Mouse (Mus musculus): ENCODE measurements around the gene Ptprd. TPM values are rescaled to one million over a fixed set of nuclear protein-coding genes. Genes with fewer than 3 reads are reported as not detected.
"Not testable (repeated sequence)": the region's sequence is repeated elsewhere in the genome, so short reads cannot be mapped to it uniquely, and the experiment has no call there.

The Ptprd gene
- polyA plus RNA-seq, 1 experiment from 2014 or later, result 10.9 TPM

DNA sequence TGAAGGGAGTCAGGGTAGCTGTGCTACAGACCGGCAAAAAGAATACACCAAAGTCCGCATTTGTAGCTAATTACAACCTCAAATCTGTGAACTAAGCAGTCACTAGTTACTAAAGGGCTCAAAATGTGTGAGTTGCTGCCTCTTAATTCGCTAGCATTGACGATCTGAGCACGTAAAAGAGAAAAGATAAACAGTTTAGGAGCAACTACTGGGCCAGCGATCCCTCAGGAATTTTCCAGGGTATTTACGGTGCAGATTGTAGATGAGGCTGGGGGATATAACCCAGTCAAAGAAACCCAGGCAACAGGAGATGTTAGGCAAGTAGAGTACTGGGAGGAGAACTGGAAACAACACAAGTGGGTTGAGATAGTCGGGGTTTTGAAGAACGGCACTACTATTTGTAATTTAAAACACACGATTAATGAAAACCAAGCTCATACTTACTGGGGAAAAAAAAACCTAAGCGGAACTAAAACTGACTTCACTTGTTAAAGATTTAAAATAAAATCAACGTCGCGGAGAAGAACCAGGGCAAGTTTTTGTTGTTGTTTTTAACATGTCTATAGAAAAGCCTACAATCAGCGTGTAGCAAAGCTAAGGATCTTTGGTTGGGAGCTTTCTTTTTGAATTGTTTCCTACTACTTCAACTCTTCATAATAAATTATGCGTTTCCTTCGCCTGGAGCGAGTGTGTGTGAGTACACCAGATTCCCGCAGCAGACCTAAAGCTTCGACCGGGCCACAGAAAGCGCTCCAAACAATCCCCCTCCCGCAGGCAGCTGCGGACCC lies 1762.9 kb downstream of the Ptprd start:
- WGBS, result under 1% methylated on average over 24 of the region's 24 CpGs
- Histone ChIP-seq H3K27ac (peak overlapping the region; percentile 96), H3K36me3 (no peaks in the 10 kb centered on the region), H3K27me3 (ENCODE audit: insufficient read depth, poor library complexity, severe bottlenecking) (no peaks in the 10 kb centered on the region), H3K4me3 (peak overlapping the region; percentile 81), H3K9me3 (no peaks in the 10 kb centered on the region), H3K4me1 (peaks cover 9% of the 10 kb centered on the region)
- no peak for DNase-seq (ENCODE audit: low spot score)

DNA sequence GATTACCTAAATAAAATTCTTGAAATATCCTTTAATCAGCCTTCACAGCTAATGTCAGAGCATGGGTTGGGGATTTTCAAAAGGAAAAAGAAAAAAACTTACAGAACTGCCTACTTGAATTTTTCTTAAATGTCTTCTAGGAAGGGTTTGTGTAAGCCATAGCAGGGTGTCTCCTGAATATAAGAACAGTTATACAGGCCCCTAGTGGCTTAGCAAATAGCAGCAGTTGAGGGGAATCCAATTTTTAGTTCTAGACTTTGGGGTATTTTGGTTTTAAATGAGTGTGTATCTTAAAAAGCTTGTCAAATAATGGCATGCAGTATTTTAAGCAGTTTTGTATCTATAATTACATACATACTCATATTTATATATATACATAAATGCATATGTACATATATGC lies 1764.4 kb downstream of the Ptprd start:
- no peak for DNase-seq (ENCODE audit: low spot score)
- Histone ChIP-seq H3K36me3 (no peaks in the 10 kb centered on the region), H3K27me3 (ENCODE audit: insufficient read depth, poor library complexity, severe bottlenecking) (no peaks in the 10 kb centered on the region), H3K4me3 (no peak overlapping the region), H3K27ac (no peak overlapping the region), H3K9me3 (no peaks in the 10 kb centered on the region), H3K4me1 (peaks cover 9% of the 10 kb centered on the region)

DNA sequence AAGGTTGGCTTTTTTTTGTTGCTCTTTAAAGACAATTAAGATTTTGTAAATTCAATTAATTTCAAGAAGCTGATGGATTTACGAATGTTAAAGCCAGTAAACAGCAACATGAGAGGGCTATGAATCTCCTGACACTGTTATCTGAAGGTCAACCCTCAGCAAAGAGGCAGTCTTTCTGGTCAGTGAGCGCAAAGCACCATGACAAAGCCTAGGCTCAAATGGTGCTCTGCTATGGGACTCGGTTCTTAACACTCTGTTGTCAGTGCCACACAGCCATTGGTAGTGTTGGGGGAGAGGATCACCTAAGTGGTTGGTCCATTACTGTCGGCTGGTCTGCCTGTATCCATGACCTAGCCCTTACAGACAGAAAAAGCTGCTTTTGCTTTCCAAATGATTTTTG lies 1767.0 kb downstream of the Ptprd start:
- H3K4me1 ChIP-seq, result peaks cover 4% of the 10 kb centered on the region
- no peaks in the 10 kb centered on the region for H3K9me3 ChIP-seq
- no peak for DNase-seq (ENCODE audit: low spot score)
- no peak overlapping the region for H3K27ac ChIP-seq
- H3K4me3 ChIP-seq, result no peak overlapping the region
- no peaks in the 10 kb centered on the region for H3K27me3 ChIP-seq (ENCODE audit: insufficient read depth, poor library complexity, severe bottlenecking)
- no peaks in the 10 kb centered on the region for H3K36me3 ChIP-seq
- 66% methylated on average over 4 of the region's 4 CpGs for WGBS

DNA sequence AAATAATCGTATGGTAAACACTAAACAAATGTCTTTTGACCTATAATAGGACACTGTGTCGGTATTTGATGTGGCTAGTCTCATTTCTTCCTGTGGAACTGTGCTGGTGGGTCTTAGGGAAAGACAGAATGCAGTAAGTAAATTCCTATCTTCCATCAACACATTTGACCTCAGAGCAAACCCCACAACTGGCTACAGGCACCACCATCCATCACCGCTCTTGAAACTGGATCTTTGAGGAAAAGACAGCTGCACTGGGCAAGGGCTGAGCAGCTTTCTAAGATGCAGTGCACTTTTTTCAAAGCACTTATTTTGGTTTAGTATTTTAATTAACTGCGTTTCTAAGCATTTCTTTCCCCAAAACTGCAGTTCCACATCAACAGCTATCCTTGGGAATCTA lies 1768.2 kb downstream of the Ptprd start:
- peaks cover 4% of the 10 kb centered on the region for H3K4me1 ChIP-seq
- no peak for DNase-seq (ENCODE audit: low spot score)
- H3K27ac ChIP-seq, result no peak overlapping the region
- no peaks in the 10 kb centered on the region for H3K36me3 ChIP-seq
- no peaks in the 10 kb centered on the region for H3K9me3 ChIP-seq
- no peaks in the 10 kb centered on the region for H3K27me3 ChIP-seq (ENCODE audit: insufficient read depth, poor library complexity, severe bottlenecking)
- H3K4me3 ChIP-seq, result no peak overlapping the region
- WGBS, result 63% methylated on average over 4 of the region's 4 CpGs

DNA sequence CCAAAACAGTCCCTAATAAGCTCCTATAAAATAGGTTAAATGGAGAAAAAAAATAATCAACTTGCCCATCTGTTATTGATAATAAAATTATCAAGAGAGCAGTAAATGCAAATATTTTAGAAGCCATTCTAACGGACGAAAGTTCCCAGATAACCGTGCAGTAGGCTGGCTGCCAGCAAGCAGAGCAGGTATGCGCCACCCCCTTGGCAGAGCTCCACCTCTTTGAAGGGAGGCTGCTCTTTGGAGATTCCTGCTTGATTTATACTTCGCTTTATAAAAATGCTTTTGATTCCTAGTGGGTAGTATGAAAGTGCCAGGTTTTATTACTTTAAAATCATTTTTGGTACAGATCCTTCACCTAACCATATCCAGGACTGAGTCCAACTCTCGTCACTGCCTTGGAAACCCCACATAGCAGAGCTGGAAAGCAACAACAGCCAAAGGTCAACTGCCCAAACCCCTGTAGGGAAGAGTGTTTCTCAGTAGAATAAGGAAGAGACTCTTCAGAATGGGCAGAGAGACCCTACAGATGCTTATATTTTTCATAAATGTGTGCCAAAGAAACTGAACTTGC lies 1770.9 kb downstream of the Ptprd start:
- Histone ChIP-seq H3K36me3 (no peaks in the 10 kb centered on the region), H3K9me3 (no peaks in the 10 kb centered on the region), H3K4me3 (no peak overlapping the region), H3K4me1 (peaks cover 7% of the 10 kb centered on the region), H3K27ac (no peak overlapping the region), H3K27me3 (ENCODE audit: insufficient read depth, poor library complexity, severe bottlenecking) (no peaks in the 10 kb centered on the region)
- WGBS, result 51% methylated on average over 6 of the region's 6 CpGs
- no peak for DNase-seq (ENCODE audit: low spot score)

DNA sequence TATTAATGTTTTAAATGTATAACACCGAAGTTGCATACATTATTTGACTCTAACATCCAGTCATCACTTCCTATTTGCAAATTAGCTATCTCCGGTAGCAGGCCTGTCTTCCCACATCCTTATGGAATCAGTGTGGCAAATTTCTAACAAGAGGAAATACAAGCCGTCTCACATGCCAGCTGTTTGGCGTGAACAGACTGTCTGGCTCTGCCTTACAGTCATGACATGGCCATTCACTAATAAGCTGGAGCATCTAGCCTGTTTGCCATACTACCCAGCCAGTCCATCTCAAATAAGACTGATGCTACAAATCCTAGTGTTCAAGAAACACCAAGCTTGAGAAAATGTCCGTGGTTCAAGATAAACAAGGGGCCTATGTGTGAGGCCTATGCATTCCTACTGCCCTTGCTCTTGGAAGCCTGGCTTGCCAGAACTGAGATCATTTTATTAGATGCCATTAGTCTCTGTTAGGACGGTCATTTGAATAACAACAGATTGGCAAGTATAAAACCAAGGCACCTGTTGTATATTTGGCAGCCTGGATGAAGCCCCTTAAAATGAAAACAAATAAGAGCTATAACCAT lies 1773.2 kb downstream of the Ptprd start:
- no peak for DNase-seq (ENCODE audit: low spot score)
- H3K27me3 ChIP-seq (ENCODE audit: insufficient read depth, poor library complexity, severe bottlenecking), result no peaks in the 10 kb centered on the region
- peaks cover 6% of the 10 kb centered on the region; the same call in 1 of the 2 replicates for H3K4me1 ChIP-seq
- H3K27ac ChIP-seq, result no peak overlapping the region
- no peaks in the 10 kb centered on the region for H3K9me3 ChIP-seq
- WGBS, result 83% methylated on average over 6 of the region's 6 CpGs
- H3K36me3 ChIP-seq, result no peaks in the 10 kb centered on the region
- H3K4me3 ChIP-seq, result no peak overlapping the region

DNA sequence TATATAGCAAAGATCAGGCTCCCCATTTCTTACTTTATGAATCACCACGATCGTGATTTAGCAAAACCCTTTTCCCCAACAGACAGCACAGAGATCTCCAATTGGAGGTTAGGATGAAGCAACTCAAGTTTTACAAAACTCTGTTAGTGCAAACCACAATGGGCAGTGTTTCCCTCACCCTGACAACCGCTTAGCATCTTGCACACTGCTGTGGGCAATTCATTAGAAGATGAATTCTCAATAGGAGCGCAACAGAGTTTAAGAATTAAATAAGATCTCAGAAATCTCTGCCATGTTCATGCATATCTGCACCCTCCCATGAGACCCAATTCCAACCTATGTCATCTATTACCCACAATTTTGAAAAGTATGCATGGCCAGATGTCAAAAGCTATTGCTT lies 1773.7 kb downstream of the Ptprd start:
- Histone ChIP-seq H3K27me3 (ENCODE audit: insufficient read depth, poor library complexity, severe bottlenecking) (no peaks in the 10 kb centered on the region), H3K36me3 (no peaks in the 10 kb centered on the region), H3K4me3 (no peak overlapping the region), H3K27ac (no peak overlapping the region), H3K9me3 (no peaks in the 10 kb centered on the region), H3K4me1 (peaks cover 6% of the 10 kb centered on the region; the same call in 1 of the 2 replicates)
- WGBS, result 90% methylated on average over 4 of the region's 4 CpGs
- DNase-seq (ENCODE audit: low spot score), result no peak

DNA sequence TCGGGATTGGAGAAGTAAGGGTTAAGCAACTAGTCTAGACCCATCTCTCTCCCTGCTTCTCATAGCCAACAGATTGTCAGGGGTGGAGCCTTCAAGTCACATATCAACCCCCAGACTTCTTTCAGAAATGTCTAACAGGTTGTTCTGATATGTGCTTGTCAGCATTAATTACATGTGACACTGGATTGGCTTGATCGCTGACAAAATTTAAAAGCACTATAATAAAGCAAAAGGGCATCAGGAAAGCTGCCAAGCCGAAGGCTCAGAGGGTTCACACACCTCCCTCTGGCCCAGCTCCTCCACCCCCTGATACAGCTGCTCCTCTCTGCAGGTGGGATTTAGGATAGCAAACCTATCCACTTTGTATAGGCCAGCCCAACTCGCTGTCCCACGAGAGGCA lies 1775.8 kb downstream of the Ptprd start:
- Histone ChIP-seq H3K27me3 (ENCODE audit: insufficient read depth, poor library complexity, severe bottlenecking) (no peaks in the 10 kb centered on the region), H3K9me3 (no peaks in the 10 kb centered on the region), H3K4me3 (no peak overlapping the region), H3K4me1 (peaks cover 6% of the 10 kb centered on the region; the same call in 1 of the 2 replicates), H3K36me3 (no peaks in the 10 kb centered on the region), H3K27ac (no peak overlapping the region)
- DNase-seq (ENCODE audit: low spot score), result no peak
- 52% methylated on average over 5 of the region's 5 CpGs for whole genome bisulfite sequencing

DNA sequence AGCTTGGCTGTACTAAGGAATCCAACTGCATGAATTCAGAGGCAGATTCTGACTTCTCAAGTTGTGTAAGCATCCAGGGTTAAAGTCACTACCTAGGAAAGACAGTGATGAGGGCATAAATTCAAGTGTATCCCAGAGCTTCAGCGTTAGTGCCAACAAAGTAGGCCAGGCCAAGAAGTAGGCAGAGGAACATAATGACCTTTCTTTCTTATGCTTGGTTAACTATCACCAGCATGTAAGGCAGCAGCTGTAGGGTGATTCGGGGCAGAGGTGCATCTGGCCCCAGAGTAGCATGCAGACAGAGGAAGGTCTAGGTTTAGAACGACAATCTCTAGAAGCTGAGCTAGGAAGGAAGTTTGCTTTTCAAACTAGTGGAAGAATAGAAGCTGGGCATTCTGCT lies 1782.0 kb downstream of the Ptprd start:
- WGBS, result 77% methylated on average over 3 of the region's 3 CpGs
- no peak overlapping the region for H3K4me3 ChIP-seq
- H3K27me3 ChIP-seq (ENCODE audit: insufficient read depth, poor library complexity, severe bottlenecking), result no peaks in the 10 kb centered on the region
- no peak for DNase-seq (ENCODE audit: low spot score)
- H3K36me3 ChIP-seq, result no peaks in the 10 kb centered on the region
- H3K4me1 ChIP-seq, result no peaks in the 10 kb centered on the region
- H3K9me3 ChIP-seq, result no peaks in the 10 kb centered on the region
- no peak overlapping the region for H3K27ac ChIP-seq

DNA sequence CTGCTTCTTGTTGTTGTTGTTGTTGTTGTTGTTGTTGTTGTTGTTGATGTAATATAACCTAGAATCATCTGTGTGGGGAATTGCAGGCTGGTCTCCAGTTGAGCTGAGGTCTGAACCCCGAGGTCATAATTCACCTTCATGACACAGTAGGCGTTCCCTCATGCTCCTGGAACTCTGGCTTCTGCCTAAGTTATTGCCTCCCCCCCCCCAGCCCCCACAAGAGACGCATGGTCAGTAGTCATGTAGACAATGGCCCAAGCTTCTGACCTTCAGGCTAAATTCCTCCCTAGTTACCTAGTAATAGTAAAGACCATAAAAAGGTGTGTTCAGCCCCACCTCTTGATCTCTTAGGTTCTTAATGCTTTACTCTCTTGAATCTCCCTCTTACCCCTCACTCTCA lies 1784.7 kb downstream of the Ptprd start:
- H3K4me3 ChIP-seq; H3K27me3 ChIP-seq (ENCODE audit: insufficient read depth, poor library complexity, severe bottlenecking); H3K4me1 ChIP-seq; H3K27ac ChIP-seq; H3K36me3 ChIP-seq; DNase-seq (ENCODE audit: low spot score); H3K9me3 ChIP-seq: not testable (repeated sequence)
- WGBS, result 90% methylated on average over 3 of the region's 3 CpGs

DNA sequence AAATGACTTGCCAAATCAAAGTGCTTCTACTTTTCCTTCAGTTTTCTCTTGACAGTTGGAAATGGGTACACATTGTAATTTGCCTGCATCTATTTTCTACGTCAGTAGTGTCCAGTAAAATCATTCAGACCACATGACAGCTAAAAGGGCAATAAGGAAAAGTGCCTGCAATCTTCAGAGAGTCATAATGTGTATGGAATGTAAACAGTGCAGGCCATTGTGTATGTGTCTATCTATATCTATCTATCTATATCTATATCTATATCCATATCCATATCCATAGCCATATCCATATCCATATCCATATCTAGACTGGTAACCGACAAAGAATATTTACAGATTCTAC lies 1786.6 kb downstream of the Ptprd start:
- H3K9me3 ChIP-seq, result no peaks in the 10 kb centered on the region
- WGBS, result 85% methylated on average over 2 of the region's 2 CpGs
- no peaks in the 10 kb centered on the region for H3K4me1 ChIP-seq
- H3K4me3 ChIP-seq, result no peak overlapping the region
- H3K27me3 ChIP-seq (ENCODE audit: insufficient read depth, poor library complexity, severe bottlenecking), result no peaks in the 10 kb centered on the region
- H3K27ac ChIP-seq, result no peak overlapping the region
- H3K36me3 ChIP-seq, result no peaks in the 10 kb centered on the region
- DNase-seq (ENCODE audit: low spot score), result no peak

DNA sequence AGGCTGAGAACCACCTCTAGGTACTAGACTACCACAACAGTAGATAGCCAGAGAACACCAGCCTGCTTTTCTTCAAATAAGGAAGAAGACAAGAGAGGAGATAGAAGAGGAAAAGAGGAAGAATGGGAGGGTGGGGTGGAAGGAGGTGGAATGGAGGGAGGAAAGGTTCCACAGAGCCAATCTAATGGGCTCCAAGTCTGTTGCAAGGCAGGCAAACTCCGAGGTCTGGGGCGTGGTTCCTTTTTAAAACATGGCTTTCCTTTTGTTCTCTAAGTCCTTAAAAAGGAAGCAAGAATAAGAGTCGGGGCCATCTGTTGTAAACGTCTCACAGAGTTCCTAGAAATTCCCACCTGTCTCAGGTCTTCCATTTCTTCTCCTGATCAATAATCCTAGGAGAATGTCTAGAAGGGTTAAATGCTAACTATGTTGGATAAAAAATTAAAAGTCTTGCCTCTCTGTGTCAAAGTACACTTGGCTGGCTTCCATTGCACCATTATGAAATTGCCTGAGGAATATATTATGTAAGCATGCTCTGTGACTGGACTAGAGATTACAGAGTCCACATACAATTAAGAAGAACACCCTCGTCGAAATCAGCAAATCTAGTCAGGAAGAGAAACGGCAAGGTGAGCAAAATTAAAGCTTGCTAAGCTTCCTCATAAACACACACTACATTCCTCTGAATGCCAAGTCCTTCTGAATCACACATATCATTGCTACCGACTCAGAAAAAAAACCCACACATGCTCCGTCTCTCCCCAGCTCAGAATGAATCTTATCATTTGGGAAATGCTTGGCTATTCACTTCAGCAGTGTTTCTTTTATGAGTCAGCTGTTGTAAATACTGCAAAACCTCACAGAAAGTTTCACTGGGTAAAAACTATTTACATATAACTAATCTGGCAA lies 1787.2 kb downstream of the Ptprd start:
- Histone ChIP-seq H3K9me3 (no peaks in the 10 kb centered on the region), H3K27me3 (ENCODE audit: insufficient read depth, poor library complexity, severe bottlenecking) (no peaks in the 10 kb centered on the region), H3K4me3 (no peak overlapping the region), H3K27ac (no peak overlapping the region), H3K36me3 (no peaks in the 10 kb centered on the region), H3K4me1 (no peaks in the 10 kb centered on the region)
- no peak for DNase-seq (ENCODE audit: low spot score)
- WGBS, result 60% methylated on average over 9 of the region's 9 CpGs

DNA sequence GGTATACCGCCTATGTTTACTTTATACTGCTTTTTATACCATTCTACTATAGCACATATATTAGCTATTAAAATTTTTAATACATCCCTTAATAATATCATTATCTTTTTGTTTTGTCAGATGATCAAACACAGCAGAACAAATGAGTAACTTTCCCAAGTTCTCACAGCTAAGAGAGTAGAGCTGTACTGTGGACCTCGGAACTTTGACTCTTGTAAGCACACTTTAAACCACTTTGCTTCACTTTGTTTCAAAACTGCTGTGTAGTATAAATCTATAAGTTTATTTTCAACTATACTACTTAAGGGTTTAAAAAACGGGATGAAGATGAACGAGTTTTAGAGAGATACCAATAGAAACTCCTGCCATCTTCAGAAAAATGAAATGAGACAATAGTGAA lies 1789.6 kb downstream of the Ptprd start:
- no peak for DNase-seq (ENCODE audit: low spot score)
- Histone ChIP-seq H3K27ac (no peak overlapping the region), H3K9me3 (no peaks in the 10 kb centered on the region), H3K4me1 (no peaks in the 10 kb centered on the region), H3K27me3 (ENCODE audit: insufficient read depth, poor library complexity, severe bottlenecking) (no peaks in the 10 kb centered on the region), H3K4me3 (no peak overlapping the region), H3K36me3 (no peaks in the 10 kb centered on the region)
- WGBS, result 87% methylated on average over 4 of the region's 4 CpGs
